Mouse (Mus musculus) myocyte (in vitro differentiated cells): Measurements from ENCODE around the gene Gm45808. TPM values are rescaled to one million over a fixed set of nuclear protein-coding genes. Genes with fewer than 3 reads are reported as not detected.

ENCODE experiments used
- H3K27me3 ChIP-seq: one replicate; pipeline ENCODE4 v1.6.1; 2011; ENCODE audit not compliant: control insufficient read depth, insufficient read depth, insufficient read length
- H3K36me3 ChIP-seq: one replicate; pipeline ENCODE4 v1.6.1; 2011; ENCODE audit not compliant: control insufficient read depth, insufficient read depth
- H3K4me2 ChIP-seq: one replicate; pipeline ENCODE4 v1.6.1; 2011; ENCODE audit warnings: low read depth, control low read depth
- H3K4me3 ChIP-seq: one replicate; pipeline ENCODE4 v1.5.1; 2011; ENCODE audit warnings: mild to moderate bottlenecking, control low read depth, moderate library complexity
- H3K79me2 ChIP-seq: one replicate; pipeline ENCODE4 v1.6.1; 2011; ENCODE audit not compliant: control insufficient read depth, insufficient read depth
- H3ac ChIP-seq: one replicate; pipeline ENCODE4 v1.6.1; 2011; ENCODE audit not compliant: control insufficient read depth, insufficient read length
- CEBPB ChIP-seq: IDR thresholded peaks from 2 replicates; pipeline ENCODE4 v1.6.1; 2011; ENCODE audit warnings: mild to moderate bottlenecking, moderate library complexity; ENCODE audit not compliant: poor library complexity, insufficient read depth, severe bottlenecking
- E2F4 ChIP-seq: IDR thresholded peaks from one replicate; pipeline ENCODE4 v1.6.1; 2011; ENCODE audit warnings: mild to moderate bottlenecking, control low read depth, moderate library complexity; ENCODE audit not compliant: insufficient read depth
- MAX ChIP-seq: IDR thresholded peaks from one replicate; pipeline ENCODE4 v1.6.1; 2011; ENCODE audit warnings: low read depth, mild to moderate bottlenecking, control low read depth
- MYOD1 ChIP-seq, 3 experiments: IDR thresholded peaks; one replicate each; pipeline ENCODE4 v1.6.1; 2011; ENCODE audit warnings: control low read depth in 2 of 3, low read depth in 2 of 3, mild to moderate bottlenecking in 2 of 3, moderate library complexity in 1 of 3; ENCODE audit not compliant: insufficient read length in 2 of 3, control insufficient read depth in 1 of 3
- MYOG ChIP-seq, 3 experiments: IDR thresholded peaks; one replicate each; pipeline ENCODE4 v1.6.1; 2011; ENCODE audit warnings: control low read depth in 2 of 3, low read depth in 2 of 3, mild to moderate bottlenecking in 2 of 3; ENCODE audit not compliant: insufficient read length in 2 of 3, control insufficient read depth in 1 of 3, insufficient read depth in 1 of 3
- POLR2A ChIP-seq: IDR thresholded peaks from one replicate; pipeline ENCODE4 v1.6.1; 2011; ENCODE audit warnings: low read depth, mild to moderate bottlenecking, control low read depth, moderate library complexity; ENCODE audit not compliant: insufficient read length
- POLR2AphosphoS2 ChIP-seq: IDR thresholded peaks from one replicate; pipeline ENCODE4 v1.6.1; 2011; ENCODE audit warnings: low read depth, control low read depth; ENCODE audit not compliant: insufficient read length
- REST ChIP-seq: IDR thresholded peaks from one replicate; pipeline ENCODE4 v1.6.1; 2011; ENCODE audit warnings: mild to moderate bottlenecking, control low read depth, moderate library complexity; ENCODE audit not compliant: insufficient read depth, insufficient read length
- SRF ChIP-seq: IDR thresholded peaks from one replicate; pipeline ENCODE4 v1.6.1; 2011; ENCODE audit warnings: low read depth; ENCODE audit not compliant: control insufficient read depth, insufficient read length
- TCF12 ChIP-seq: IDR thresholded peaks from one replicate; pipeline ENCODE4 v1.6.1; 2011; ENCODE audit warnings: mild to moderate bottlenecking, control low read depth; ENCODE audit not compliant: poor library complexity, insufficient read depth, severe bottlenecking
- TCF3 ChIP-seq: IDR thresholded peaks from one replicate; pipeline ENCODE4 v1.6.1; 2011; ENCODE audit warnings: low read depth, control low read depth; ENCODE audit not compliant: insufficient read length
- USF1 ChIP-seq: IDR thresholded peaks from one replicate; pipeline ENCODE4 v1.6.1; 2011; ENCODE audit warnings: low read depth, mild to moderate bottlenecking, control low read depth, moderate library complexity
- polyA plus RNA-seq: library from polyadenylated mRNA; unstranded; fragments of >200 nt; fragmentation: generic; extraction: Trizol; gene quantifications from one replicate; pipeline ENCODE4 v1.2.1, GENCODE M21; 2012; ENCODE audit warnings: missing spikeins

Gm45808 gene
- polyA plus RNA-seq, 1 experiment, result not detected

DNA sequence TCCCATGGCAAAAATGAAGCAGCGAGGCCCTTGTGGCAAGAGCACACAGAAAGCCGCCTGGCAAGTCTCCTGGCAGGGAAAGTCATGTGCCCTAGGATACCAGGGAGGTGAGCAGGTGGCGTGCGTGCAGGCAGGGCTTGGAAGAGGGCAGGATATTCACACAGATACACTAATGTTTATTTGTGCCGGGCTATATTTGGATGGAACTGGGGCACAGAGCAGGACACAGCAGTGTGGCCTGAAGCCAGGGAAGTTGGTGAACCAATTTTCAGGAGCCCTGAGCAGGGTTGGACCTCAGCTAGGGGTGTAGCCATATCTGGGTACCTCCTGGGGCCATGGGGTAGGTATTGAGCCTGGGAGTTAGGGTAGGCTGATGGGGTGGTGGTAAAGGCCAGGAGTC is 6.3 kb upstream of the Gm45808 start:
- no peaks in the 10 kb centered on the region for H3K27me3 ChIP-seq
- no peaks in the 10 kb centered on the region for H3K36me3 ChIP-seq
- H3K79me2 ChIP-seq, result no peaks in the 10 kb centered on the region
- H3K4me2 ChIP-seq, result no peak overlapping the region
- H3K4me3 ChIP-seq, result no peak overlapping the region
- TF ChIP-seq POLR2AphosphoS2 (no peak), SRF (no peak), E2F4 (no peak), MYOG (IDR thresholded peaks at IDR 0.05; ENCODE audit: control insufficient read depth in 1 of 3, insufficient read depth in 1 of 3, insufficient read length in 2 of 3, low read depth in 2 of 3) (no peak), MYOD1 (IDR thresholded peaks at IDR 0.05; ENCODE audit: control insufficient read depth in 1 of 3, insufficient read length in 2 of 3, low read depth in 2 of 3) (no peak), POLR2A (no peak), CEBPB (no peak), MAX (no peak), USF1 (no peak), REST (no peak), TCF3 (no peak), TCF12 (no peak)
- no peak overlapping the region for H3ac ChIP-seq

- H3K36me3 ChIP-seq, result no peaks in the 10 kb centered on the region
- no peak overlapping the region for H3ac ChIP-seq
- H3K27me3 ChIP-seq, result no peaks in the 10 kb centered on the region
- TF ChIP-seq USF1, result no peak
- TF ChIP-seq REST, result no peak
- TF ChIP-seq TCF12, result no peak
- TF ChIP-seq MYOD1 (IDR thresholded peaks at IDR 0.05; ENCODE audit: control insufficient read depth in 1 of 3, insufficient read length in 2 of 3, low read depth in 2 of 3), result no peak
- TF ChIP-seq MYOG (IDR thresholded peaks at IDR 0.05; ENCODE audit: control insufficient read depth in 1 of 3, insufficient read depth in 1 of 3, insufficient read length in 2 of 3, low read depth in 2 of 3), result no peak
- TF ChIP-seq SRF, result no peak
- no peak for TF ChIP-seq CEBPB
- TF ChIP-seq MAX, result no peak
- TF ChIP-seq TCF3, result no peak
- TF ChIP-seq E2F4, result no peak
- TF ChIP-seq POLR2A, result no peak
- no peak for TF ChIP-seq POLR2AphosphoS2
- H3K4me2 ChIP-seq, result no peak overlapping the region
- H3K79me2 ChIP-seq, result no peaks in the 10 kb centered on the region
- H3K4me3 ChIP-seq, result no peak overlapping the region
Observed at GRCm38 (mm10) chr7:45492225-45492844, 5.7 kb upstream of the Gm45808 start.

- Histone ChIP-seq H3K36me3 (no peaks in the 10 kb centered on the region), H3K27me3 (no peaks in the 10 kb centered on the region), H3K4me2 (peak overlapping the region; percentile 70), H3K4me3 (no peak overlapping the region), H3ac (no peak overlapping the region), H3K79me2 (no peaks in the 10 kb centered on the region)
- TF ChIP-seq MAX (no peak), TCF12 (no peak), CEBPB (no peak), TCF3 (no peak), REST (no peak), POLR2AphosphoS2 (peak; percentile 32), USF1 (no peak), POLR2A (no peak)
Observed at GRCm38 (mm10) chr7:45491264-45491663, 4.7 kb upstream of the Gm45808 start.

- Histone ChIP-seq H3K36me3 (no peaks in the 10 kb centered on the region), H3K4me3 (no peak overlapping the region), H3ac (no peak overlapping the region), H3K27me3 (no peaks in the 10 kb centered on the region), H3K4me2 (peak overlapping the region; percentile 70), H3K79me2 (no peaks in the 10 kb centered on the region)
- TF ChIP-seq MYOD1 (IDR thresholded peaks at IDR 0.05; ENCODE audit: control insufficient read depth in 1 of 3, insufficient read length in 2 of 3, low read depth in 2 of 3) (no peak), USF1 (no peak), TCF3 (no peak), POLR2A (no peak), E2F4 (no peak), POLR2AphosphoS2 (no peak), TCF12 (no peak), MAX (no peak), REST (no peak), SRF (no peak), CEBPB (no peak), MYOG (IDR thresholded peaks at IDR 0.05; ENCODE audit: control insufficient read depth in 1 of 3, insufficient read depth in 1 of 3, insufficient read length in 2 of 3, low read depth in 2 of 3) (no peak)
Observed at GRCm38 (mm10) chr7:45490822-45491221, 4.2 kb upstream of the Gm45808 start.
